Mouse (Mus musculus): ENCODE measurements around the gene Syt6.
A peak's percentile ranks its signal among the peaks of the same experiment; 100 is the strongest.

The Syt6 gene

GRCm38 (mm10) chr3:103575156-103575892, at the start of gene Syt6:
TSS of gene Syt6 (plus strand) at chr3:103575231.
- no peak for DNase-seq

DNA sequence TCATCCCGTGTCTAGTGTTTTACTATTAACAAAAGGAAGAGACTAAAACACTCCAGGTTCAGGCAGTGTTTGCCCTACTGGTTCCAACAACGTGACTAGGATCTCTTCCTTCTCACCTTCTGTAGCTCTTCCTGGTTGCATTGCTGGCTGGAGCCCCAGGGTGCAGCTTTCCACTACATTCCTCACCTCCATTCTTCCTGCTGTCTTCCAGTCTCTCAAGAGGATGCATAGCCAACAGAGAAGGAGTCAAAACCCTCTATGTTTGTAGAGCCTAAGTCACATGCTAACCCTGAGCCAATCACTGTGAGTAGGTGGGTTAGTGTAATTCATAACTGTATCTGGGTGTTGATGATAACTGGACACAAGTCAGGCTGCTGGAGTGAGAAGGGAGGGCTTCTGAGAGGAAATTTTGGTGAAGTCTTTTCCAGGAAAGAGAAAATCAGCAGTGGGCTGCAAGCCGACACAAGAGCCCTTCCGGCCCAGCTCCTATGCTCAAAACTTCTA, 48.8 kb upstream of the Syt6 start:
- no peak for DNase-seq

DNA sequence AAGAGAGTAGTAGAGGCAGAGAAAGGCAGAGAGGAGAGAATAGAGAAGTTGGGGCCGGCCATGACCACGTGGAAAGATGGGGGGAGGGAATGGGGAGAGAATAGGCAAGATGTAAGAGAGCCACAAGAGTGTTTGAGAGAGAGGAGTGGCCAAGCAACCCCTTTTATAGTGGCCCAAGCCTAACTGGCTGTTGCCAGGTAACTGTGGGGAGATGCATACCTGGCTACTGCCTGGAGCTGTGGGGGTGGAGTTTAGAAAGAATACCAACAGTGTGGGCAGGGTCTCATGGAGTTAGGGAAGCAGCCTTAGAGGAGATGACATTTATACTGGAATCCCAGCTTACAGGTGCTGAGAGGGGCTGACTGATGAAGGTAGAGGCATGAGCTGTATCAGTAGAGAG, 48.2 kb upstream of the Syt6 start:
- DNase-seq = no peak

GRCm38 (mm10) chr3:103534036-103534435, 41.0 kb upstream of the Syt6 start:
- no peak for DNase-seq

DNA sequence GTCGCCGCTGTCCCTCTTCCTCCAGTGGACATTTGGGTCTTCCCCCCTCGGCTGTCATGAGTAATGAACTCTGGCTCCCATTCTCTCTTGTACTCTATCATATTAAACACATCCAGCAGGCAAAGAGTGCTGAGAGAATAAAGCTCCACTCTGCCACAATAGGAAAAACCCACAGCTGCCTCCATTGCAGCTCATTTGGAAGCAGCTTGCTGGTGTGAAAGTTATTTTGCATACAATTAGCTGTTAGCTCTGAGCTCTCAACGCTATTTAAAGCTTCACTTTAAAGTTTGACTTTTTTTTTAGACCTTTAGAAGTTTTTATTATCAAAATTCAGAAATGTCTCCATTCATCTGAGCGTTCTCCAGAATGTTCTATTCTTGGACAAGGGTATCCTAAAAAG, 39.8 kb upstream of the Syt6 start:
- no peak for DNase-seq

DNA sequence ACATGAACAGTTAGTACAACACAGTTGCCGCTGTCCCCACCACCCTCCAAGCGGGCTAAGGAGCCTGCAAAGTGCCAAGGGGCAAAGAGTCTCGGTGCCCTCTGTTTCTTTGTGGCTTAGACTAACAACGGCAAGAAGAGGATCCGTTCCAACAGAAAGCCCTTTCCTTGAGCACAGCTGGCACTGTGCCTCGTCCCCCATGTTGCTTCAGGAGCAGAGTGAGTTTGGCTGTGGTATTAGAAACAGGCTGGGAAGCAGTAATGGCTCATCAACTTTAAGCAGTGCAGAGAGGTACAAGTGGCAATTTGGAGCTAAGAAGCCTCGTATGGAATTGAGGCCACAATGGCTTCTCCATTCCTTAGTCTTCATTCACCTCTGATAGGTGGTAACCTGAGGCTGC, 35.9 kb upstream of the Syt6 start:
- no peak for DNase-seq

DNA sequence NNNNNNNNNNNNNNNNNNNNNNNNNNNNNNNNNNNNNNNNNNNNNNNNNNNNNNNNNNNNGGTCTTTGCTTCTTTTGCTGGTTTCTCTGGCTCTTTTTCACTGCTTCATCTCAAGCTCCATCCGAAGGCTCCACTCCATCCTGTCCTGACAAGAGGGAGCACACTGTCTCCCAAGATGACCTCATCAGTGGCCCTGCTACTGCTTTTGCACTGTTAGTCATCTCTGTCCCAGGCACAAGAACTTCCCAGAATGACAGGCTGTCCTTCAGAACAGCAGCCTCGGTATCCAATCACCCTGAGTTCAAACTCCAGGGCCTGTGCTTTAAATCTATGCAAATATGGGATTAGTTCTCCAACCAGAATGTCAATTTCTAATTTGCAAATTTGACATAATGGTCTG, 28.9 kb upstream of the Syt6 start:
- no peak for DNase-seq

- DNase-seq = no peak
Observed at GRCm38 (mm10) chr3:103546626-103547025, 28.4 kb upstream of the Syt6 start.

DNA sequence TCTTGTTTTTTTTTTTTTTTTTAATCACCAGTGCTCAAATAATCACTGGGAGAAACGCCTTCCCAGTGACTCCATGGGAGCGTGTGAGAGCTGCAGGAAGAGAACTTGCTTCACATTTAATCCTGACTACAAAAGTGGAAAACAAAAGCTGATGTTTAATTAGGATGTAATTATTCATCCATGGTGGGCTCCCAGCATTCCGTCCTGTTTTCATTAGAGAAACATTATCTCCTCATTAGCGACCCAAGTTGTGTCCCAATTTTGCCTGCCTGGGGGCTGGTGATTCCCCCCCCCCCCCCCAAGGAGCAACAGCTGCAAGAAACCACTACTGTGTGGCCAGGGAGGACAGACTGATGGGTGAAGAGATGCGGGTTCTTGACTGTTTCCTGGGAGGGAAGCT, 24.8 kb upstream of the Syt6 start:
- no peak for DNase-seq

GRCm38 (mm10) chr3:103567226-103567625, 7.8 kb upstream of the Syt6 start:
- DNase-seq = no peak

DNA sequence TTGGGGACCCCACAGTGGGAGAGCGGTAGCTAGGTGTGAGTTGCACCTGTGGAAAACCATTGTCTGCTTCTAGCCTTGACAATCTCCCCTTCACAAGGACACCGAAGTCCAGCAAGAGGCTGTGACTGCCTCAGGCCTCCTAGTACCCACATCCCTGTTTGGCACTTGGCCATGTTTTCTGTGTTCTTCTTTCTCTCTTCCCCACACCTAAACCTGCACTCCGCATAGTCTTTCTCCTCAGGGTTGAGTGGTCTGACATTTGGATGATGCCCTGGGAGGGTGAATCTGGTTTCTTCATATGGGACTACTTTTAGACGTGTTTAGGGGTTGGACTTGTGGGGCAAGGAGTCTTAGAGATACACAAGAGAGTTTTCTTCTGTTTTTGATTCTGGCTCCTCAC, 2.5 kb upstream of the Syt6 start:
- DNase-seq = no peak

DNA sequence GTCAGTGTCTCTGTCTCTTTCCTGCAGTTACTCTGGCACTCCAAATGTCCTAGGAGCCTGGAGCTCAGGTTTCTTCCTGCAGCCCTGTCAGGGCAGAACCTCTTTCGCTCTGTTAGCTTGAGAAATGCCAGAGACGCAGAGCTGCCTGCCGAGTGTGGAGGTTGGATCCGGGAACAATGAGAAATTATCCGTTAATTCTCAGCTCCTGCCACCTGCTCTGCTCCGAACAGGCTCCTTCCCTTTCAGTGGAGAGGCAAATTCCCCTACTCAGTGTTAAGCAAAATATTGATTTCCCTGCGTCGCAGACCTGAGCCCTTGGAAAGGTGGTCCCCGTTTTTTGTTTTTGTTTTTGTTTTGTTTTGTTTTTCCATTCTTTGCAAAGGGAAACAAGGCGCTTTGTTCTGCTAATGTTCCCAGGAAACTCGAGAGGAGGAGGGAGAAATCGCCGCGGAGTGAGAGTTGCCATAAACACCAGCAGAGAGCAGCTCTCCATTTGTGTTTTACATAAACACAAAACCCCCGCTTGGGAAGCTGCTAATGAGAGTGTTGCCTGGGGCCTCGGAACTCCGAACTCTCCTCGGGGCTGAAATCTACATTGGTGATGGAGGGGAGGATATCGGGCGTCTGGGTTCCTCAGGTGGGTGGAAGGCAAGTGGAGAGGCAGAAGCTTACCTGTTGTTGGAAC, 1.8 kb upstream of the Syt6 start:
- DNase-seq = no peak

GRCm38 (mm10) chr3:103573791-103574166, 1.3 kb upstream of the Syt6 start:
- DNase-seq = no peak

DNA sequence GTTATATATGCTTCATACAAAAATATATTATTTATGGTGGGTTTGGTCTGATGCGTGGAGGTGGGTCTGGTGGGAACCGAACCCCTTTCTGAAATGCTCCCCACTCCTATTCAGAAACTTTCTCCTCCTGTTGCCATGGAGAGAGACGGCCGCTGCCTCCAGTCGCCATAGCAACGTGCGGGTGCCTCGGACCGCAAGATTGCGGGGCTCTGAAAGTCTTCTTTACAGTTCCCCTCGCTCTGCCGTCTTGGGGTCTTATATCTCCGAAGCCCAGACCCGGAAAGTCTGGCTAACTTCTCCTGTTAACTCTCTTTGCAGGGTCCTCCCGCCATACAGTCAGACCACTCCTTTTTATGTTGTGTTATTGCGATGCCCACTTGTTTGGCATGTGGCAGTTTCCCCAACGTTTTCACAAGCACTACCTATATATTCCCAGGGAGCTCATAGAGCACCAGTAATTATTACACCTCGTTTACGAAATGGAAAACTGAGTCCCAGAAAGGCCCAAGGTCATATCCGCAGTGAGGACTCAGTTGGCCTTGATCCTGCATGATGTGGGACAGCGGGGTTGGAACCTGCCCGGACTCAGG, 370 bp upstream of the Syt6 start:
- peak; percentile 32 for DNase-seq

GRCm38 (mm10) chr3:103575893-103576641, 1.0 kb downstream of the Syt6 start:
- no peak for DNase-seq

GRCm38 (mm10) chr3:103587136-103587535, 12.1 kb downstream of the Syt6 start:
- no peak for DNase-seq

GRCm38 (mm10) chr3:103587672-103588071, 12.6 kb downstream of the Syt6 start:
- no peak for DNase-seq

GRCm38 (mm10) chr3:103589636-103590035, 14.6 kb downstream of the Syt6 start:
- DNase-seq = no peak

GRCm38 (mm10) chr3:103592636-103593035, 17.6 kb downstream of the Syt6 start:
- DNase-seq = no peak

- DNase-seq = no peak
Observed at GRCm38 (mm10) chr3:103593631-103594030, 18.6 kb downstream of the Syt6 start.

DNA sequence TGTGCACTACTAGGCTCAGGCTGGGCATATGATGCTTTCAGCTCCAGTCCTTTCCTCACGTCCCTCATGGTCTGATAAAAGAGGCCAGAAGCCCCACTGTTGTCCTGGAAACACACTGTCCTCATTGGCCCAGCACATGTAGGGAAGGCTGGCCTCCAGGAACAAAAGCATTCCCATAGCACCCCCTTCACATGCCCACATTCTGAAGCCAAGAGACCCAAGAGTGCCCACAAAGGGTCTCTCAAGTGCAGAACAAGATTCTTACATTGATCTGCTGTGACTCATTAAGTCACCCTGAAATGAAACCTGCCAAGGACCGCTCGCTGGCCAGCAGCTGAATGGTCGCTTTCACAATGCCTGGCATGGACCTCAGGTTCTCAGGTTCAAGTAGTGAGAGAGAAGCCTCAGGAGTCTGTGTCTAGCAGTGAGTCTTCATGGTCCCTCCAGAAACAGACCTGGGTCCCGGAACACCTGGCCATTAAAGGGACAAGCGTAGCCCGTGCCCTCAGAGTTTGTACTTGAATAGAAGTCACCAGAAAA, 20.3 kb downstream of the Syt6 start:
- no peak for DNase-seq

GRCm38 (mm10) chr3:103597586-103597985, 22.6 kb downstream of the Syt6 start:
- no peak for DNase-seq

DNA sequence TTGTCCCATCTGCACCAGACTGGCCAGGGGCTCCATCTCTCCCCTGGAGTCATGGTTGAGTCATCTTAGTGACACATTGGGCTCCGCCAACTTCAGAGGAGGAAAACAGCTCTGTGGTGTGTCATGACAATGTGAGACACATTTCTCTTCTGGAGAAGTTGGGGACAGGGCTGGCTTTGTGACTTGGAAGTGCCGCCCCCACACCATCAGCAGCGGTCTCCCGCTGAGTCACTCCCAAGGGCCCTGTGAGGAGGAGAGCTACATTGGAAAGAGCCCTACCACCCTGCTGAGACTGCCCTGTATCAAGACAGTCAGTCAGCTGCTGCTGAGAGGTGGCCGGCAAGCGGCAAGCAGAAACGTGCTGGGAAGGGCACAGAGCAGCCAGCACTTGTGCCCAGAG, 26.0 kb downstream of the Syt6 start:
- DNase-seq = peak; percentile 35

Data from right cerebral cortex, postnatal 25 days (tissue).